Mouse (Mus musculus) right cerebral cortex, postnatal 14 days (tissue): ENCODE results near the gene Plek2.

Experiments used
- DNase-seq: peaks from one replicate; pipeline ENCODE4 v3.0.0; 2022

The Plek2 gene

GRCm38 (mm10) chr12:78910684-78911461 lies 4.1 kb upstream of the Plek2 start:
- no peak for DNase-seq

GRCm38 (mm10) chr12:78908081-78908605 lies 1.4 kb upstream of the Plek2 start:
- DNase-seq: no peak

DNA sequence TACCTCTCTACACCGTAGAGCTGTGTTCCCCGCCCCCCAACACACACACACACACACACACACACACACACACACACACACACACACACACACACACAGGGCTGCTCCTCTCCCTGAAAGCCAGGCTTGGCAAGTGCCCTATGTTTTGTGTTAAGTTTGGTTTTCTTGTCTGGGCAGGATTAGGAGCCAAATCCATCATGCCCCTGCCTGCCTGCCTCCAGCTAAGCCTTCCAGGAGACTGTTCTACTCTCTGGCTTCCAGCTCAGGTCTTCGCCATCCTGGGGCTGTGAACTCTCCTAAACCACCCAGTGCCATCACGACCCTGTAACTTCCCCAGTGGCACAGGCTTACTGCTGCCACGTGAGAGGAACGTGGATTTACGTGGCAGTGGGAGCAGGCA lies 2.3 kb downstream of the Plek2 start:
- DNase-seq: no peak

GRCm38 (mm10) chr12:78903313-78903712 lies 3.5 kb downstream of the Plek2 start:
- no peak for DNase-seq

DNA sequence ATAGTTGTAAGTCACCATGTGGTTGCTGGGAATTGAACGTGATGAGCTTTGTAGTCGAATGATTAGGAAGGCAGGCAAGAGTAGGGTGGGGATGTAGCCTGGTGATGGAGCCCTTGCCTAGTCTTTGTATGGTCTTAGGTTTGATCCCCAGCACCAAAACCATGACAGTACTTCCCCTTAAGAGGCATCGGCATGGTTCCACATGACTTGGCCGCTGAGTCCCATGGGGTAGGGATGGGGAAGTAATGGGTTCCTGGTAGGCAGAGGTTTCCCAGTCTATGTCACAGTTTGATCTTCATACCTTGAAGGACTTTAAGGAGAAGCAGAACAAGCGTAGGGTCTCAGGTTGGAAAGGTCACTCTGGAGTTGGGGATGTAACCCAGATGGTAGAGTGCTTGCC lies 5.3 kb downstream of the Plek2 start:
- DNase-seq: no peak

DNA sequence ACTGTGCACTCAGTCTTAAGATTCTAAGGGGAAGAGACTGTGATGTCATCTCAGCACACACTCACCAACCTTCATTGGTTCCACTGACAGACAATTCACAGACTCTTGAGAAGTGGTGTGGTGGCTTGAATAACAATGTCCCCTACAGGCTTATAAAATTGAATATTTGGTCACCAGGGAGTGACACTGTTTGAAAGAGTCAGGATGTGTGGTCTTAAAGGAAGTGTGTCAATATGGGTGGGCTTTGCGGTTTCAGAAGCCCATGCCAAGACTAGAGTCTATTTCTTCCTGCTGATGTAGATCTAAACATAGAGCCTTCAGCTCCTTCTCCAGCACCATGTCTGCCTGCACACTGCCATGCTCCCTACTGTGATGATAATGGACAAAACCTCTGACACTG lies 8.9 kb downstream of the Plek2 start:
- no peak for DNase-seq

DNA sequence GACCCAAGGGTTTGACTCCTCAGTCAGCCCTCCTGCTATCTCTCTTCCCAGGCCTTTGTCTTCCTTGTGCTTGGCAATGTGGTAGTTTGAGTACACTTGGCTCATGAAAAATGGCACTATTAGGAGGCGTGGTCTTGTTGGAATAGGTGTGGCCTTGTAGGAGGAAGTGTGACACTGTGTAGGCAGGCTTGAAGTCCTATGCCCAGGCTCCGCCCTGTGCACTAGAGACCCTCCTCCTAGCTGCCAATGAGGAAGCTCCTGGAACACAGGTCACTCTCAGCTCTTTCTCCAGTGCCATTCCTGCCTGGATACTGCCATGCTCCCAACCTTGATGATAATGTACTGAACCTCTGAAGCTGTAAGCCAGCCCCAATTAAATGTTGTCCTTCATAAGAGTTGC lies 15.6 kb downstream of the Plek2 start:
- DNase-seq: no peak

DNA sequence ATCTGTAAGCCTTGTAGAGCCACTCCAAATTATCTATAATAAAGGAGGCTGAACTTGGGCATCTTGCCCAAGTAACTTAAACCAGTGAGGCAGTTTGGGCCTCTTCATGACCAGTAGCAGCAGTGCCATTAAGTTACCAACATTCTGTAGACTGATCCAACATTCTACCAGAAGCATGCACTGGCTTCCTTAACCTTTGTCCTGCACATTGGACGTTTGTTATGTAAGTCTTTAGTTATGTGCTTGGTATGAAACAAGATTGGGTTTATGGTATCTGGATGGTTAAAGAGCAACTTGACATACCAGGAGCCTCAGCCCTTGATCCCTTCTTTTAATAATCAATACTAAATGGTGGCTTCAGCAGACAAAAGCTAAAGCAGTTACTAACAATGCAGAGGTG lies 16.7 kb downstream of the Plek2 start:
- no peak for DNase-seq

DNA sequence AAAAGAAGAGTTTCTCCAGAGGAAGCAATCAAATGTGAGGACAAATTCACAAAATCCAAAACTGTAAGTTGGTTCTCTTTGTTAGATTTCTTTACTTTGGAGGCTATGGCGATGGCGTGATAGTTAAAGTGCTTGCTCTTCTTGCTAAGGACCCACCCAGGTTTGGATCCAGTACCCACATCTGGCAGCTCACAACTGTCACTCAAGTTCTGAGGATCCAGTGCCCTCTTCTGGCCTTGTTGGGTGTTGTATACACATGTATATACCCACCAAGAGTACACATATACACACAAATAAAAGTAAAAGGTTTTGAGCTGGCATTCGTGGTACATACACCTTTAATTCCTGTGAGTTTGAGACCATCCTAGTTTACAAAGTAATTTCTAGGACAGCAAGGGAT lies 32.2 kb downstream of the Plek2 start:
- no peak for DNase-seq

- no peak for DNase-seq
Measured at GRCm38 (mm10) chr12:78868115-78868514, 38.6 kb downstream of the Plek2 start.

DNA sequence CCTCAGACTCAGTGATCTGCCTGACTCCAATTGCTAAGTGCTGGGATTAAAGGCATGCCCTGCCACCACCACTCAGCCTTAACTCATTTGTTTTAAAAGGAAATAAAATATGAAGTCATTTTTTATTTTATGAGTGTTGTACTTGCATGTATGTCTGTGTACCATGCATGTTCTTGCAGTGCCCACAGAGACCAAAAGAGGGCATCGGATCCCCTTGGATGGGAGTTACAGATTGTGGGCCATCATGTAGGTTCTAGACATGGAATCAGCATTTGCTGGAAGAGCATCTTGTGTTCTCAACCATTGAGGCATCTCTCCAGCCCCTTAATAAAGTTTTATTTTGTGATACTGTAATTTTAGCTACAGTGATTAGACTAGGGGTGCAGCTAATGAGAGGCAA lies 41.3 kb downstream of the Plek2 start:
- DNase-seq: peak; percentile 9

DNA sequence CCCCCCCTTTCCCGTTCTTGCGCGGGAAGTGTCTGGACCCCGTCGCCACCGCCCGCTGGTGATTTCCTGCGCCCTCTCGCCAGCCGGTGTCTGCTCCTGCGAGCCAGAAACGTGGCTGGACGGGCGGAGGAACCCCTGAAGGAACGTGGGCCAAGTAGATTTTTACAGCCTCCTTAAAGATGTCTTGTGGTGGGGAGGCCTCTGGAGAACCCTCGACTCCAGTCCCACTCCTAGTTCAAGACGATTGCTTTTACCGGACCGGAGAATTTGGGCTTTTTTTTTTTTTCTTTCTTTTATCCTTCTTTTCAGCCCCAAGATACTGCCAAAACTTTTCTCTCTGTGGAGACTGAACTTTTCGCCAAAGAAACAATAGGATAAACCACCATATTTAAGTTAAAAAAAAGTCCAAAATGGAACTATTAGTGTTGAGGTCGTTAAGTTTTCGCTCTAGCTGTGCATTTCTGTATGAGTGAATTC lies 44.5 kb downstream of the Plek2 start:
- DNase-seq: no peak

DNA sequence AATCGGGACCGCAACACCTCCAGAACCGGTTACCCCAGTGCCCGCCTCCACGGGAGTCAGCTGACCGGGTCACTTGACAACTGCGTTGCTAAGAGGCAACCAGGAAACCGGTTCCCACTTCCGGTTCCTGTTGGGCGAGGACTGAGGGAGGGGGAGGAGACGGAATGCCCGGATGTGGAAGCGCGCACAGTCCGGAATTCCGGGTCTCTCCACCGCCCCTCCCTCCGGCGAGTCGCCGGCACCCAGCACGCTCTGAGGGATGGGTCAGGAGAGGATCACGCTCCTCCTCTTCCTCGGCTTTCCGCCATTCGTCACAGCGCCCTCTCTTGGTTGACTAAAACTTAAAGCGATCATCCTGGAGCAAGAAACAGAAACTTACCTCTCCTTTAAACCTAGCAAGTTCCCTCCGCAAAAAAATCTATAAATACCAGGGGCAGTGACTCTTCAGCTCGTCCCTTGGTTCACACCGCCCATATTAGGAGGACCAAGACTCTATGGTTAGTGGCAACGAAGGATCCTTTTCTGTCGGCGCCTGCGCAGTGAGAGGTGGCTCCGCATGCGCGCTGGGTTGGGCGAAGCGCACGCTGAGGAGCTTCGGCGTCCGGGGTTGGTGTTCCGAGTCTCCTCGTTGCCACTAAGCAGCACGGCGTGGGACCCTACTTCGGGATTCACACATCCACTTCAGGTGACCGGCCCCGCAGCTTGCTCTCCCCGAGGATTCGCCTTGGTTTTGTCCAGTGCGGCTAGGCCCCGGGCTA lies 45.1 kb downstream of the Plek2 start, which contains the start of the genes Atp6v1d and Eif2s1:
Gene Atp6v1d (minus strand): TSS at position 143 of the 758 bp plus-strand sequence.
Gene Eif2s1 (plus strand): TSS at position 324 of the 758 bp plus-strand sequence.
- peak; percentile 98 for DNase-seq

DNA sequence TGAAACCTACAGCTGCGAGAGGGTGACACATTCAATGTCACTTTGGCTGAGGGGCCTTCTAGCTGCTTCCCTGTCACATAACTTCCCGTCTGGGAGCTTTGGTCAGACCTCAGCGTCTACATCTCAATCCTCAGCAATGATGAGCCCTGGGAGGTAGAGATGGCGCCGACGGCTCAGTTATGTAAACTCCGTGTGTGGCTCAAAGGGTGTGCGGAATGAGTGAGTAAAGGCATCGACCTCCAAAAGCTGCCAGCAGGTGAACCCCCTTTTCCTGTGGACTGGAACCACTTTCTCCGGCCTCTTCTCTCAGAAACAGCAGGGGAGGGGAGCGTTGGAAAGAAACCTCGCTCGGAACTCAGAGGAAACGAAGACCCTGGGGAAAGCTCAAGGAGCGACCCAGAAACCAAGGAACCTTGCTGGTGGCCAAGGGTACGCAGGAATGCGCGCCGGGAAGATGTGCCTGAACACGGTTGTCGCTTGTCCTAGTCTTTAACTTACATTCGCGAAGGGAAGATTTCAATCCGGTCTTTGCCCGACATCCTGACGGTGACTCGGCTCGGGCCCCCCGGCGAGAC lies 45.8 kb downstream of the Plek2 start:
- DNase-seq: peak; percentile 22

- DNase-seq: no peak
Measured at GRCm38 (mm10) chr12:78848246-78848645, 58.5 kb downstream of the Plek2 start.

DNA sequence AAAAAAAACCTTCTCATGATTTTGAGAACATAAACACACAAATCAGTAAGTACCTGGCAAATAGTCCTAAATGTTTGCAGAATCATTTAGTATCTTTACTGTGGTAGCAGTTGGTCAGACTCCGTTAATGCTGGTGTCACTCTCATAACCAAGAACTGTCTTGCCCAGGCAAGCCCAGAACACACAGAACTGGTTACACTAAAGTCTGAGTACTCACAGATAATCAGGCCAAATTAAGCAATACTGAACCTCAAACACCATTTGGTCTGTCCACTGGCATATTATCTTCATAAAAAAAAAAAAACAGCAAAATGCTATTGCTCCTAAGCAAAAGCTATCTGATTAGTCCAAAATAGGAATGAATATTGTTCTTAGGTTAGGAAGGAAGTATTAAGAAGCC lies 64.3 kb downstream of the Plek2 start:
- DNase-seq: no peak

GRCm38 (mm10) chr12:78839906-78840305 lies 66.9 kb downstream of the Plek2 start:
- peak; percentile 8 for DNase-seq
